Mouse (Mus musculus): ENCODE measurements around the gene Chd9.

DNA sequence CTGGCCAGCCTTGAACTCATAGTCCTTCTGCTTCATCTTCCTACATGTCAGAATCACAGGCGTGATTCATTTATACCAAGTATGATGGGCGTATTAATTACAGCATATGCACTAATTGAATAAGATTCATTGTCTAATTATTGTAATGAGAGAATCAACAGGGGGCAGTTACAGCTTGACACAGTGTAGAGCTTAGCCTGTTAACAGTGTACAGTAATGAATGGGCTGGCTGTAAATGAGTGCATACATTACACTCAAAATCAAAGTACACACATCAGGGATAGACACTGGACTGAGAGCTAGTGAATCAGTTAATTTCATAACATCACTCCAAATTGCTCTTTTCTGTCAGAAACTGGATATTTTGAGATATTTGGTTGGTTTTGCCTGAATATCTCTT, 135.9 kb downstream of the Chd9 start:
- no peak for TF ChIP-seq GATA1 (IDR thresholded peaks at IDR 0.05; ENCODE audit: low read length)
- TF ChIP-seq TAL1 (IDR thresholded peaks at IDR 0.05; ENCODE audit: low read length): no peak

All from erythroblast, embryonic 14.5 days (primary cell).